Mouse (Mus musculus) hindbrain, embryonic 15.5 days (tissue): Measurements from ENCODE around the gene Olfr1337. TPM values are rescaled to one million over a fixed set of nuclear protein-coding genes. Genes with fewer than 3 reads are reported as not detected.
"Not testable (repeated sequence)": the region's sequence is repeated elsewhere in the genome, so short reads cannot be mapped to it uniquely, and the experiment has no call there.

Experiments used
- ATAC-seq: fragments of 200-750 bp; cut with Nextera tagmentation; 2 replicates; pipeline ENCODE4 v1.8.0; 2017; ENCODE audit warnings: low read depth, moderate number of reproducible peaks, moderate TSS enrichment; ENCODE audit not compliant: low FRiP score
- H3K27ac ChIP-seq: fragments of 300-500 bp; sonication (generic); replicated peaks from 2 replicates; pipeline ENCODE4 v1.5.1; 2015; ENCODE audit warnings: mild to moderate bottlenecking, inconsistent platforms
- H3K27me3 ChIP-seq: fragments of 300-500 bp; sonication (generic); 2 replicates; pipeline ENCODE4 v1.6.1; 2015; ENCODE audit warnings: control low read depth, inconsistent platforms
- H3K36me3 ChIP-seq: fragments of 300-500 bp; sonication (generic); 2 replicates; pipeline ENCODE4 v1.6.1; 2015; ENCODE audit warnings: control low read depth, inconsistent platforms
- H3K4me1 ChIP-seq: fragments of 300-500 bp; sonication (generic); replicated peaks from 2 replicates; pipeline ENCODE4 v1.6.1; 2015; ENCODE audit warnings: control low read depth, inconsistent platforms
- H3K4me2 ChIP-seq: fragments of 300-500 bp; sonication (generic); 2 replicates; pipeline ENCODE4 v1.6.1; 2015; ENCODE audit warnings: moderate library complexity, mild to moderate bottlenecking, inconsistent platforms
- H3K4me3 ChIP-seq: fragments of 300-500 bp; sonication (generic); 2 replicates; pipeline ENCODE4 v1.5.1; 2015; ENCODE audit warnings: mild to moderate bottlenecking, inconsistent platforms
- H3K9ac ChIP-seq: fragments of 300-500 bp; sonication (generic); 2 replicates; pipeline ENCODE4 v1.6.1; 2015; ENCODE audit warnings: inconsistent platforms
- H3K9me3 ChIP-seq: fragments of 300-500 bp; sonication (generic); 2 replicates; pipeline ENCODE4 v1.6.1; 2016; ENCODE audit warnings: control low read depth, inconsistent platforms
- WGBS: fragments of 180-500 bp; shearing (Covaris S2); methylation state at CpG from one replicate; pipeline ENCODE4 v1.1.7; 2015; 5-methylcytosine and 5-hydroxymethylcytosine counted together
- polyA plus RNA-seq: library from polyadenylated mRNA; unstranded; fragments of >200 nt; fragmentation: Nextera tagmentation; extraction: Ambion mirVana; gene quantifications from 2 replicates; pipeline ENCODE4 v1.2.1, GENCODE M21; 2015

The Olfr1337 gene
- not detected in 2 replicates for polyA plus RNA-seq

- no peaks in the 10 kb centered on the region for H3K9me3 ChIP-seq
- no peak within 1 kb of the TSS for H3K4me2 ChIP-seq
- no peaks in the 10 kb centered on the region for H3K36me3 ChIP-seq
- H3K4me3 ChIP-seq: no peak within 1 kb of the TSS
- no peaks in the 10 kb centered on the region for H3K27me3 ChIP-seq
- H3K9ac ChIP-seq: no peak within 1 kb of the TSS
- no peak within 1 kb of the TSS for H3K27ac ChIP-seq
- WGBS: 81% methylated on average over 2 of the region's 2 CpGs
- ATAC-seq: no peak
- no peaks in the 10 kb centered on the region for H3K4me1 ChIP-seq
These were observed at the start of gene Olfr1337 for GRCm38 (mm10) chr4:118782486-118782885. Olfr1337 (minus strand) TSS chr4:118782586.

- no peak for ATAC-seq
- H3K9me3 ChIP-seq: no peaks in the 10 kb centered on the region
- H3K4me2 ChIP-seq: no peak overlapping the region
- H3K4me1 ChIP-seq: no peaks in the 10 kb centered on the region
- H3K27me3 ChIP-seq: no peaks in the 10 kb centered on the region
- no peak overlapping the region for H3K27ac ChIP-seq
- no peaks in the 10 kb centered on the region for H3K36me3 ChIP-seq
- 100% methylated on average over 1 of the region's 1 CpGs for WGBS
- H3K4me3 ChIP-seq: no peak overlapping the region
- no peak overlapping the region for H3K9ac ChIP-seq
These were observed 36.5 kb upstream of the Olfr1337 start for GRCm38 (mm10) chr4:118818921-118819320.

DNA sequence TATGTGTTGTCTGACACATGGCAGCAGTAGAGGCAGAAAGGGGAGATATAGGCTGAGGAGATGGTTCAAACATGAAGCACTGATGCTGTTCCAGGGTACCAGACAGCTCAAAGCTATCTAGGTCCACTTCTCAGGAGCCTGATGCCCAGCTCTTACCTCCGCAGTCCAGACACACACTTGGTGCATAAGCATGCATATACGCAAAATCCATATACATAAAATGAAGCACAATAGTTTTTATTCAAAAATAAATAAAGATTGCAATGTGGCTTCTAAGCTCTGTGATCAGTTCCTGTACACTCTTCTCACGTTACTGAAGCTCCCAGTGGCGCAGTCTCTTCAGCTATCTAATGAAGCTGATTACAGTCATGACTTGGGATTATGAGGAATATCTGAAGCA lies 27.5 kb upstream of the Olfr1337 start, which contains the start of gene Olfr1335:
Olfr1335 (minus strand) TSS at position 101 of the 400 bp plus-strand sequence.
- 96% methylated on average over 4 of the region's 4 CpGs for WGBS
- Histone ChIP-seq H3K9ac (no peak within 1 kb of the TSS), H3K4me3 (no peak within 1 kb of the TSS), H3K27ac (no peak within 1 kb of the TSS), H3K36me3 (no peaks in the 10 kb centered on the region), H3K9me3 (no peaks in the 10 kb centered on the region), H3K4me2 (no peak within 1 kb of the TSS), H3K27me3 (no peaks in the 10 kb centered on the region), H3K4me1 (no peaks in the 10 kb centered on the region)
- no peak for ATAC-seq

- not testable (repeated sequence) for H3K4me1 ChIP-seq, H3K4me2 ChIP-seq, H3K36me3 ChIP-seq, H3K9me3 ChIP-seq, ATAC-seq, H3K27ac ChIP-seq, H3K9ac ChIP-seq, H3K27me3 ChIP-seq, H3K4me3 ChIP-seq
These were observed 10.4 kb upstream of the Olfr1337 start for GRCm38 (mm10) chr4:118792796-118793195.

GRCm38 (mm10) chr4:118758637-118759036 lies 23.7 kb downstream of the Olfr1337 start, which contains the start of gene Olfr1338:
Olfr1338 (minus strand) TSS chr4:118758737.
- no peak for ATAC-seq
- no peaks in the 10 kb centered on the region for H3K27me3 ChIP-seq
- H3K4me2 ChIP-seq: no peak within 1 kb of the TSS
- H3K4me1 ChIP-seq: no peaks in the 10 kb centered on the region
- no peaks in the 10 kb centered on the region for H3K36me3 ChIP-seq
- no peak within 1 kb of the TSS for H3K27ac ChIP-seq
- WGBS: 86% methylated on average over 1 of the region's 1 CpGs
- H3K9ac ChIP-seq: no peak within 1 kb of the TSS
- H3K4me3 ChIP-seq: no peak within 1 kb of the TSS
- 0 out of 2 replicates have a peak, but pooled peaks cover 3% of the 10 kb centered on the region for H3K9me3 ChIP-seq

GRCm38 (mm10) chr4:118741881-118742280 lies 40.5 kb downstream of the Olfr1337 start:
- Histone ChIP-seq H3K4me2 (peak overlapping the region; percentile 33), H3K27ac (no peak overlapping the region), H3K4me3 (peak overlapping the region; percentile 9), H3K9me3 (0 out of 2 replicates have a peak, but pooled peaks cover 5% of the 10 kb centered on the region), H3K36me3 (no peaks in the 10 kb centered on the region), H3K4me1 (no peaks in the 10 kb centered on the region), H3K9ac (no peak overlapping the region), H3K27me3 (0 out of 2 replicates have a peak, but pooled peaks cover 6% of the 10 kb centered on the region)
- ATAC-seq: no peak
- WGBS: 5% methylated on average over 16 of the region's 16 CpGs

GRCm38 (mm10) chr4:118740988-118741698 lies 41.2 kb downstream of the Olfr1337 start:
- Histone ChIP-seq H3K27me3 (0 out of 2 replicates have a peak, but pooled peaks cover 6% of the 10 kb centered on the region), H3K4me3 (peak overlapping the region; percentile 9), H3K4me2 (peak overlapping the region; percentile 33), H3K9ac (no peak overlapping the region), H3K4me1 (no peaks in the 10 kb centered on the region), H3K36me3 (no peaks in the 10 kb centered on the region), H3K27ac (no peak overlapping the region), H3K9me3 (0 out of 2 replicates have a peak, but pooled peaks cover 1% of the 10 kb centered on the region)
- WGBS: 6% methylated on average over 11 of the region's 11 CpGs
- no peak for ATAC-seq

- H3K9ac ChIP-seq: no peak overlapping the region
- no peak overlapping the region for H3K27ac ChIP-seq
- ATAC-seq: no peak
- 55% methylated on average over 3 of the region's 3 CpGs for WGBS
- H3K27me3 ChIP-seq: 0 out of 2 replicates have a peak, but pooled peaks cover 6% of the 10 kb centered on the region
- no peaks in the 10 kb centered on the region for H3K9me3 ChIP-seq
- no peaks in the 10 kb centered on the region for H3K36me3 ChIP-seq
- no peak overlapping the region for H3K4me3 ChIP-seq
- no peak overlapping the region for H3K4me2 ChIP-seq
- no peaks in the 10 kb centered on the region for H3K4me1 ChIP-seq
These were observed 42.8 kb downstream of the Olfr1337 start for GRCm38 (mm10) chr4:118739574-118739973.

GRCm38 (mm10) chr4:118731875-118732274 lies 50.5 kb downstream of the Olfr1337 start, which contains the start of gene Olfr1339:
Olfr1339 (plus strand) TSS chr4:118732175.
- no peak within 1 kb of the TSS for H3K9ac ChIP-seq
- WGBS: 100% methylated on average over 1 of the region's 1 CpGs
- no peaks in the 10 kb centered on the region for H3K4me1 ChIP-seq
- no peaks in the 10 kb centered on the region for H3K27me3 ChIP-seq
- H3K36me3 ChIP-seq: no peaks in the 10 kb centered on the region
- H3K9me3 ChIP-seq: no peaks in the 10 kb centered on the region
- no peak within 1 kb of the TSS for H3K27ac ChIP-seq
- ATAC-seq: no peak
- H3K4me2 ChIP-seq: no peak within 1 kb of the TSS
- no peak within 1 kb of the TSS for H3K4me3 ChIP-seq

Other genes starting within 250 kb of the Olfr1337 start
- 0.18 and 0.22 TPM in 2 replicates for gene Tmem125, start 238.5 kb downstream of the Olfr1337 start, polyA plus RNA-seq
- 1.5 and 2.0 TPM in 2 replicates for gene Cfap57, start 161.8 kb downstream of the Olfr1337 start, polyA plus RNA-seq
- 87.3 and 96.5 TPM in 2 replicates for gene Ebna1bp2, start 161.8 kb downstream of the Olfr1337 start, polyA plus RNA-seq
- gene Olfr62, start 123.6 kb downstream of the Olfr1337 start, polyA plus RNA-seq: not detected in 2 replicates
- gene Olfr1342, start 89.8 kb downstream of the Olfr1337 start, polyA plus RNA-seq: 0.05 TPM in 1 of 2 replicates, not detected in the other
- gene Olfr1341, start 79.1 kb downstream of the Olfr1337 start, polyA plus RNA-seq: not detected in 2 replicates
- gene Olfr1340, start 62.4 kb downstream of the Olfr1337 start, polyA plus RNA-seq: not detected in 2 replicates
- gene Olfr1339, start 50.4 kb downstream of the Olfr1337 start, polyA plus RNA-seq: not detected in 2 replicates
- gene Olfr1338, start 23.8 kb downstream of the Olfr1337 start, polyA plus RNA-seq: not detected in 2 replicates
- gene Olfr1335, start 27.4 kb upstream of the Olfr1337 start, polyA plus RNA-seq: not detected in 2 replicates
- not detected in 2 replicates for gene Olfr1333, start 53.7 kb upstream of the Olfr1337 start, polyA plus RNA-seq
- not detected in 2 replicates for gene Olfr1331, start 82.1 kb upstream of the Olfr1337 start, polyA plus RNA-seq
- gene Olfr1330, start 106.0 kb upstream of the Olfr1337 start, polyA plus RNA-seq: not detected in 2 replicates
- not detected in 2 replicates for gene Olfr1329, start 134.9 kb upstream of the Olfr1337 start, polyA plus RNA-seq
- gene Olfr1328, start 156.0 kb upstream of the Olfr1337 start, polyA plus RNA-seq: not detected in 2 replicates
- not detected in 2 replicates for gene Lao1, start 179.0 kb upstream of the Olfr1337 start, polyA plus RNA-seq